Mouse (Mus musculus) lung, adult 2 months (tissue): Measurements from ENCODE around the gene Borcs6.

Source experiments
- CTCF ChIP-seq: fragments of 200-500 bp; IDR thresholded peaks from 2 replicates; pipeline ENCODE4 v1.5.1; 2011; ENCODE audit warnings: mild to moderate bottlenecking, low read length, control low read depth; ENCODE audit not compliant: insufficient read depth
- POLR2A ChIP-seq: fragments of 200-500 bp; IDR thresholded peaks from 2 replicates; pipeline ENCODE4 v1.6.1; 2011; ENCODE audit warnings: low read depth, mild to moderate bottlenecking, control low read depth, low read length, borderline replicate concordance; ENCODE audit errors: extremely low read depth

- TF ChIP-seq CTCF (no peak), POLR2A (peak; percentile 40; the same call in 1 of the 2 replicates)
These were observed 4.1 kb downstream of the Borcs6 start for GRCm38 (mm10) chr11:69063413-69064201.
